Mouse (Mus musculus) forebrain, postnatal 0 days (tissue): ENCODE data around the gene Ext2. TPM values are rescaled to one million over a fixed set of nuclear protein-coding genes. Genes with fewer than 3 reads are reported as not detected.
A peak's percentile ranks its signal among the peaks of the same experiment; 100 is the strongest.

Source experiments
- ATAC-seq: fragments of 200-750 bp; cut with Nextera tagmentation; 2 replicates; pipeline ENCODE4 v1.8.0; 2017; ENCODE audit warnings: mild to moderate bottlenecking, moderate library complexity
- DNase-seq: peaks from one replicate; pipeline ENCODE4 v3.0.0-alpha.2; 2015
- H3K27ac ChIP-seq: fragments of 300-500 bp; sonication (generic); 2 replicates; pipeline ENCODE4 v1.5.1; 2014; ENCODE audit warnings: low read depth, mild to moderate bottlenecking, antibody characterized with exemption, low read length, moderate library complexity, mixed read lengths
- H3K27me3 ChIP-seq: fragments of 300-500 bp; sonication (generic); 2 replicates; pipeline ENCODE4 v1.6.1; 2014; ENCODE audit warnings: mild to moderate bottlenecking, low read length, mixed read lengths; ENCODE audit not compliant: insufficient read depth
- H3K36me3 ChIP-seq: fragments of 300-500 bp; sonication (generic); 2 replicates; pipeline ENCODE4 v1.6.1; 2014; ENCODE audit warnings: mild to moderate bottlenecking, moderate library complexity; ENCODE audit not compliant: insufficient read depth
- H3K4me1 ChIP-seq: fragments of 300-500 bp; sonication (generic); 2 replicates; pipeline ENCODE4 v1.6.1; 2014; ENCODE audit warnings: antibody characterized with exemption; ENCODE audit not compliant: insufficient read depth
- H3K4me2 ChIP-seq: fragments of 300-500 bp; sonication (generic); 2 replicates; pipeline ENCODE4 v1.6.1; 2014; ENCODE audit warnings: low read depth, mild to moderate bottlenecking, moderate library complexity
- H3K4me3 ChIP-seq: fragments of 300-500 bp; sonication (generic); 2 replicates; pipeline ENCODE4 v1.5.1; 2014; ENCODE audit warnings: low read depth, low read length, mixed read lengths
- H3K9ac ChIP-seq: fragments of 300-500 bp; sonication (generic); 2 replicates; pipeline ENCODE4 v1.6.1; 2014; ENCODE audit warnings: mild to moderate bottlenecking
- H3K9me3 ChIP-seq: fragments of 300-500 bp; sonication (generic); 2 replicates; pipeline ENCODE4 v1.6.1; 2016; ENCODE audit warnings: low read length
- CTCF ChIP-seq: sonication (generic); IDR thresholded peaks from 2 replicates; pipeline ENCODE4 v1.5.1; 2016; ENCODE audit warnings: antibody characterized with exemption, control low read depth, low read depth
- WGBS: fragments of 180-500 bp; shearing (Covaris S2); extraction: QIAGEN DNeasy Blood & Tissue Kit; methylation state at CpG from one replicate; pipeline ENCODE4 v1.1.7; 2014; 5-methylcytosine and 5-hydroxymethylcytosine counted together
- polyA plus RNA-seq: library from polyadenylated mRNA; unstranded; fragments of >200 nt; fragmentation: Nextera tagmentation; extraction: Ambion mirVana; gene quantifications from 2 replicates; pipeline ENCODE4 v1.2.1, GENCODE M21; 2015
- total RNA-seq: library from RNA; depleted of rRNA; stranded (reverse); fragments of >200 nt; gene quantifications from 2 replicates; pipeline ENCODE4 v1.2.3, GENCODE M21; 2014

Ext2 gene
- total and polyA plus RNA-seq, 2 experiments from 2014 or later = 37.7 to 68.6 TPM

GRCm38 (mm10) chr2:93704195-93704594 lies 118.2 kb downstream of the Ext2 start:
- H3K4me1 ChIP-seq = no peaks in the 10 kb centered on the region
- ATAC-seq (no peak), DNase-seq (no peak)
- WGBS = 89% methylated on average over 4 of the region's 4 CpGs
- no peak overlapping the region for H3K9ac ChIP-seq
- peaks cover 30% of the 10 kb centered on the region; the same call in 1 of the 2 replicates for H3K36me3 ChIP-seq
- no peak overlapping the region for H3K4me3 ChIP-seq
- no peak overlapping the region for H3K27ac ChIP-seq
- TF ChIP-seq CTCF = no peak
- H3K27me3 ChIP-seq = no peaks in the 10 kb centered on the region
- H3K4me2 ChIP-seq = no peak overlapping the region
- H3K9me3 ChIP-seq = no peaks in the 10 kb centered on the region

DNA sequence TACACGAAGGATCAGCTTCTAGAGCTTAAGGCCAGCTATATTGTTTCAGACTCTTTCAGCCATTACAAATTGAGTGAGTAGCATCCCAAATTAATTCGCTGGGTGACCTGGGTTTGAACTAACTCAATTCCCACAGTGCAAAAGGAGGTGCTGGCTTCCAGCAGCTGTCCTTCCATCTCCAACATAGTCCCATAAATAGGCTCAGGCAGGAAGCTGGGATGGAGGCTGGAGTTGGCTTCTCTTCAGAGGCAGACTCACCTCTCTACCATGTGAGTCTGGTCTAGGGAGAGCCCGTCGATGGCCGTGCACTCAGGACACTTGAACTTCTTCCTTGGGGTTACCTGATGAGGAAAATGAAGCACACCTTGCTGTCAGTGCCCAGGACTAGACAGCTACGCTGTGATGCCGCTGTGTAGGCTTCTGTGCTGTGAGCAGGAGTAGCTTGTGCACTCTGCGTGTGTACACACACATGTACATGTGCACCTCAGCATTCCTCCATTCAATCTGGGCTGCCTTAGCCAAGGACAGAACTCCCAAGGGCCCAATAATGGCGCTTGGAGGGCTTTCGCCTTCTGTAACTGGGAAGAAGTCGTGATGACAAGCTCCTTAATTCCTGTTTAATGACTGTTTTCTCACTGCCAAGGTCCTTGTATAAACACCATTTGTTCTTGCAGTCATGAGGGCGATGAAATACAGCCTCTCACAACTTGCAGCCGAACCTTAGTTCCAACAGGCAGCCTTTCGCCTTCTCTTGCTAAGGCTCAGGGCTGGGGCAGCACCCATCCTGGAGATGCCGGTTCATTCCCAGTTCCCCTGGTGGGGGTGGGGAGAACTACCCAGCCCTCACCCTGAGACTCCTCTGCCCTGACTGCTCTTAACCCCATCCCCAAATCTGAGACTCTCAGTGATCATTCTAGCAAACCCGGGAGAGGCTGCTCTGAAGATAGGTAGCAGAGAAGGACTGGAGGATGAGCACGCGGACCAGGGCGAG lies 119.1 kb downstream of the Ext2 start:
- Histone ChIP-seq H3K4me1 (no peaks in the 10 kb centered on the region), H3K4me2 (no peak overlapping the region), H3K27ac (no peak overlapping the region), H3K27me3 (no peaks in the 10 kb centered on the region), H3K4me3 (no peak overlapping the region), H3K36me3 (peaks cover 30% of the 10 kb centered on the region; the same call in 1 of the 2 replicates), H3K9ac (no peak overlapping the region), H3K9me3 (no peaks in the 10 kb centered on the region)
- 84% methylated on average over 19 of the region's 19 CpGs for WGBS
- DNase-seq (no peak), ATAC-seq (no peak)
- no peak for TF ChIP-seq CTCF

- Histone ChIP-seq H3K4me1 (no peaks in the 10 kb centered on the region), H3K9me3 (no peaks in the 10 kb centered on the region), H3K9ac (no peak overlapping the region), H3K27ac (no peak overlapping the region), H3K36me3 (peaks cover 35% of the 10 kb centered on the region), H3K4me2 (no peak overlapping the region), H3K27me3 (no peaks in the 10 kb centered on the region), H3K4me3 (no peak overlapping the region)
- WGBS = 93% methylated on average over 2 of the region's 2 CpGs
- no peak for DNase-seq
- TF ChIP-seq CTCF = no peak
- no peak for ATAC-seq
Measured at GRCm38 (mm10) chr2:93699346-93699745, 123.0 kb downstream of the Ext2 start.

DNA sequence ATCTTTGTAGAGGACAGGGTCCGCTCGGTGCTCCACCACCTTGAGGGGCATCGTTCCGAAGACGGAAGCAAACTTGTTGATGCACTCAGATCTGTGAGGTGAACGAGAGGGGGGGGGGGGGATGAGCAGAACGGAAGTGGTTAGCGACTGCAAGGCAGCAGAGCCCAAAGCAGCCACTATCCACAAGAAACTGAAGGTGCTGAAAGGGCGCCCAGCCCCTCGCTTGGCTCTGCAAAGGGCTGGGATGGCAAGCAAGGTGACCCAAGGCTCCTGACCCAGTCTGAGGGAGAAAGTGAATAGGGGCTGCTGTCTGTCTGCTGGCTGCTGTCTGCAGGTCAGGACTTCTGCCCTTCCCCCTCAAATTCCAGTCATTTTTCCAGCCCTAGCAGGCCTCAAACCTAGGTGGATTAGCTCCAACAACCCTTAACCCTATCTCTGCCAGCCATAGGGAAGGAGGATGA lies 126.2 kb downstream of the Ext2 start:
- Histone ChIP-seq H3K9ac (no peak overlapping the region), H3K36me3 (peaks cover 16% of the 10 kb centered on the region), H3K27me3 (no peaks in the 10 kb centered on the region), H3K9me3 (no peaks in the 10 kb centered on the region), H3K4me2 (no peak overlapping the region), H3K4me1 (no peaks in the 10 kb centered on the region), H3K27ac (no peak overlapping the region), H3K4me3 (no peak overlapping the region)
- DNase-seq (no peak), ATAC-seq (no peak)
- no peak for TF ChIP-seq CTCF
- 53% methylated on average over 9 of the region's 10 CpGs for WGBS

DNA sequence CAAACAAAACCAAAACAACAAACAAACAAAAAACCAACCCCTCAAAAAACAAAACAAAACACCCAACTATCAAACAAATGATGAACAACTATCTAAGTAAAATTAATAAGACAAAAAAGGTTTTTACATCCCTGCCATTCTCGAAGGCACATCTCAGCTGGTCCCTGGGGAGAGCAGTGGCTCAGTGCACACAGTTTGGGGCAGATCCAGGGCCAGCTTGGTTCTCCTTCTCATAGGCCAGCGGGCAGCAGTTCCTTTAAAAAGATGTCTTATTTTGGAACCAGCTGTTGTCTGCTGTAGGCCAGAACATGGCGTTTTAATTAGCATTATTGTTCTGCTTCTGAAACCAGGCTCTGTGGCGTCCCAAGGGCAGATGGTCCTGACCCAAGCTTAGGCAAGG lies 129.3 kb downstream of the Ext2 start:
- Histone ChIP-seq H3K27ac (no peak overlapping the region), H3K9ac (no peak overlapping the region), H3K27me3 (no peaks in the 10 kb centered on the region), H3K4me2 (no peak overlapping the region), H3K4me1 (no peaks in the 10 kb centered on the region), H3K9me3 (no peaks in the 10 kb centered on the region), H3K4me3 (no peak overlapping the region), H3K36me3 (peaks cover 10% of the 10 kb centered on the region; the same call in 1 of the 2 replicates)
- DNase-seq = no peak
- no peak for TF ChIP-seq CTCF
- ATAC-seq = no peak
- WGBS = 57% methylated on average over 4 of the region's 4 CpGs

GRCm38 (mm10) chr2:93690064-93690930 lies 132.1 kb downstream of the Ext2 start:
- Histone ChIP-seq H3K9me3 (no peaks in the 10 kb centered on the region), H3K27ac (no peak overlapping the region), H3K36me3 (peaks cover 4% of the 10 kb centered on the region; the same call in 1 of the 2 replicates), H3K4me1 (no peaks in the 10 kb centered on the region), H3K9ac (no peak overlapping the region), H3K27me3 (no peaks in the 10 kb centered on the region), H3K4me3 (no peak overlapping the region), H3K4me2 (no peak overlapping the region)
- TF ChIP-seq CTCF = no peak
- no peak for DNase-seq
- ATAC-seq = no peak
- 56% methylated on average over 9 of the region's 9 CpGs for WGBS

DNA sequence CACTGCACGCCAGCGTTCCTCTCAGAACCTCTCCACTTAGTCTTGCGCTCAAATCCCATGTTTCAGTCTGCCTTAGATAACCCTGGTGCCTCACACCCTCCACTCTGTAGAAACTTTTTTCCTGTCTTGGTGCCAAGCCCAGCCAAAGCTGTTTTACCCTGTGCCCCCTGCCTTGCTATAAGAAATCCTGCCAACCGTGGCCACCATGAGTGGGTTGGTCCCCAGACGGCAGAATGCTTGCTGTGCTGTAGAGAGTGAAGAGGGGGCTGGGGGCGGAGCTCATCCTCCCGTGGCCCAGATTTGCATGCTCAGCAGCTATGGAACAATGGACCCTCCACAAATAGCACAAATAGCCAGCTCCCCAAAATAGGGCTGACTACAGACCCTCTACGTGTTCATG lies 138.7 kb downstream of the Ext2 start:
- TF ChIP-seq CTCF = no peak
- Histone ChIP-seq H3K4me3 (no peak overlapping the region), H3K4me1 (no peaks in the 10 kb centered on the region), H3K27me3 (no peaks in the 10 kb centered on the region), H3K9ac (no peak overlapping the region), H3K36me3 (no peaks in the 10 kb centered on the region), H3K27ac (no peak overlapping the region), H3K9me3 (no peaks in the 10 kb centered on the region), H3K4me2 (no peak overlapping the region)
- WGBS = 48% methylated on average over 8 of the region's 8 CpGs
- DNase-seq (peak; percentile 17), ATAC-seq (peak; percentile 66)
